Mouse (Mus musculus): Measurements from ENCODE around the gene Best3. TPM values are rescaled to one million over a fixed set of nuclear protein-coding genes. Genes with fewer than 3 reads are reported as not detected.

The Best3 gene
- polyA plus RNA-seq, 1 experiment from 2014 or later: 0.10 TPM

DNA sequence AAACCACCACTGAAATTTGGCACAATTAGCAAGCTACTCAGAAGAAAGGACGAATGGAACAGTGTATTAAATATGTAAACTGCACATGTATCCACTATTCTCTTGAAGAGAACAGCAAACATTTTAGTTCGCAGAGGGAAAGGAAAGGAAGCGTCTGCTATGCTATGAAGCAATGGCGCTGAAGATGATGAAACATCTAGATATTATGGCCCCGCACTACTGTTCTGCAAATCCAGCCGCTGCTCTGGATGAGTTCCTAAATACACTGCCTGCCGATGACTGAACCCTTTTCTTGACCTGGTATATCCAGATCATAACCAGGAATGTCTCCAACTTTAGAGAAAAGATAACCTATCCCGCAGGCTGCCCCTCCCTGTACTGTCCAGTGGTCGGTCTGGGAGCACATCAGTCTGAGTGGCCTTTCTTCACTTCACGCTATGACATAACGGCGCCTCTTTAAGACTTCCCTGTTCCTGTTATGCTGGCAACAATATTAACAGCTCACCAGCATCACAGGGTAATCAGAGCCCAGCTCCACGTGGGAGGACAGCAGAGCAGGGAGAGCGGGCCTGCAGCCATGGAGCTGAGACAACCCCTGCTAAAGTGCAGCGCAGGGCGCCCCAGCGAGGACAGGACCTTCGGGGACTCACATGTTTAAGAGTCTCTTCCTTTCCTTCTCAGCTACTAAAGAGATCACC lies 86.2 kb downstream of the Best3 start:
- Histone ChIP-seq H3K9me3 (ENCODE audit: control insufficient read depth, low read length) (no peaks in the 10 kb centered on the region), H3K4me2 (replicated peaks; ENCODE audit: low read depth) (no peak overlapping the region), H3K9ac (ENCODE audit: low read length) (no peak overlapping the region), H3K36me3 (ENCODE audit: control insufficient read depth, insufficient read depth, low read length) (peaks cover 16% of the 10 kb centered on the region), H3K27me3 (ENCODE audit: control insufficient read depth, insufficient read depth, low read length) (no peaks in the 10 kb centered on the region), H3K4me3 (ENCODE audit: low read depth, low read length) (no peak overlapping the region), H3K27ac (replicated peaks) (no peak overlapping the region), H3K4me1 (replicated peaks; ENCODE audit: control insufficient read depth, insufficient read depth) (no peaks in the 10 kb centered on the region)
- WGBS: 88% methylated on average over 18 of the region's 18 CpGs
- no peak for TF ChIP-seq CTCF (IDR thresholded peaks at IDR 0.05; ENCODE audit: low read depth)
- no peak for TF ChIP-seq EP300 (optimal IDR thresholded peaks at IDR 0.05)
- DNase-seq (ENCODE audit: low spot score) (no peak), ATAC-seq (ENCODE audit: low FRiP score, low TSS enrichment) (no peak)

DNA sequence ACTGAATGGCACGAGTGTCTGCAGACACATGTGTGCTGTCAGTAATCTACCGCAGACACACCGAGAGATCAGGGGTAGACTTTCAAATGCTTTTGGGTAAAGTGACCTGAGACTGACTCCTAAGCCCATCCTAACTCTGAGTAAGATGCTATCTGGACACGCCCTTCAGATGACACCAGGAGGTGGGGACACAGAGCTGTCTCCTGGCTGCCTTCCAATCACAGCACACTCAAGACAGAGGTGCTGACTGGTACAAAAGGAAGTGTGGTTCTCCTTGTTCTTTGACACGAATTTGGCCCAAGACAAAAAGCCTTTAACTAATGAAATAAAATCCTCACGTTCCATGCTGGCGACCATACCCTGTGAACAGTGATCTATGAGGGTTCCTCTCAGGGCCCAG lies 87.1 kb downstream of the Best3 start:
- WGBS: 84% methylated on average over 7 of the region's 7 CpGs
- H3K4me3 ChIP-seq (ENCODE audit: low read depth, low read length): no peak overlapping the region
- no peak overlapping the region for H3K4me2 ChIP-seq (replicated peaks; ENCODE audit: low read depth)
- H3K4me1 ChIP-seq (replicated peaks; ENCODE audit: control insufficient read depth, insufficient read depth): no peaks in the 10 kb centered on the region
- H3K36me3 ChIP-seq (ENCODE audit: control insufficient read depth, insufficient read depth, low read length): peaks cover 16% of the 10 kb centered on the region
- DNase-seq (ENCODE audit: low spot score) (no peak), ATAC-seq (ENCODE audit: low FRiP score, low TSS enrichment) (no peak)
- no peaks in the 10 kb centered on the region for H3K27me3 ChIP-seq (ENCODE audit: control insufficient read depth, insufficient read depth, low read length)
- TF ChIP-seq EP300 (optimal IDR thresholded peaks at IDR 0.05) (no peak), CTCF (IDR thresholded peaks at IDR 0.05; ENCODE audit: low read depth) (no peak)
- H3K9me3 ChIP-seq (ENCODE audit: control insufficient read depth, low read length): no peaks in the 10 kb centered on the region
- no peak overlapping the region for H3K9ac ChIP-seq (ENCODE audit: low read length)
- no peak overlapping the region for H3K27ac ChIP-seq (replicated peaks)

Other genes starting within 250 kb of the Best3 start
- gene Myrfl, start 89.4 kb upstream of the Best3 start, polyA plus RNA-seq (2015; fragmentation: Nextera tagmentation; extraction: Ambion mirVana): 0.02 TPM in 1 of 2 replicates, not detected in the other
- gene Rab3ip, start 35.5 kb upstream of the Best3 start, polyA plus RNA-seq (2015; fragmentation: Nextera tagmentation; extraction: Ambion mirVana): 13.5 and 14.4 TPM in 2 replicates
- gene Gm10271, start 13.7 kb upstream of the Best3 start, polyA plus RNA-seq (2015; fragmentation: Nextera tagmentation; extraction: Ambion mirVana): not detected in 2 replicates
- not detected in 2 replicates for gene Lrrc10, start 59.0 kb downstream of the Best3 start, polyA plus RNA-seq (2015; fragmentation: Nextera tagmentation; extraction: Ambion mirVana)
- 119 and 122 TPM in 2 replicates for gene Cct2, start 77.5 kb downstream of the Best3 start, polyA plus RNA-seq (2015; fragmentation: Nextera tagmentation; extraction: Ambion mirVana)
- 11.6 and 11.9 TPM in 2 replicates for gene Frs2, start 162.2 kb downstream of the Best3 start, polyA plus RNA-seq (2015; fragmentation: Nextera tagmentation; extraction: Ambion mirVana)
- gene Yeats4, start 238.2 kb downstream of the Best3 start, polyA plus RNA-seq (2015; fragmentation: Nextera tagmentation; extraction: Ambion mirVana): 36.9 and 38.2 TPM in 2 replicates